In genomic region chr19:24007638-24008360, GRCm38 (mm10) we compare ENCODE assay signal across 9 mouse cellular contexts. TPM values are rescaled to one million over a fixed set of nuclear protein-coding genes. Genes with fewer than 3 reads are reported as not detected.
DNase-seq lines count a peak whose midpoint lies in the region; ATAC-seq and TF ChIP-seq lines count a peak whose summit lies in the region.
"Had no signal": no experiment of that assay in that cellular context is flagged by ENCODE, and none has a peak within 500 bp of the region (broad histone marks: within the 10 kb centered on the region; RNA-seq: fewer than 3 reads in every experiment).

No protein-coding gene starts in this region.

- H3K4me3 ChIP-seq in embryonic facial prominence, embryonic 14.5 days (ENCODE audit: low read depth, low read length) = no peak overlapping the region
- H3K4me3 ChIP-seq in embryonic facial prominence, embryonic 10.5 days = no peak overlapping the region
- H3K4me3 ChIP-seq in intestine, embryonic 14.5 days (ENCODE audit: low read depth, low read length) = no peak overlapping the region
- H3K4me3 ChIP-seq in stomach, postnatal 0 days (ENCODE audit: low read depth, low read length) = no peak overlapping the region
- H3K4me3 ChIP-seq: megakaryocyte, embryonic 14.5 days had no signal

- H3K27ac ChIP-seq in embryonic facial prominence, embryonic 14.5 days (replicated peaks; ENCODE audit: low read depth, low read length) = no peak overlapping the region
- H3K27ac ChIP-seq in embryonic facial prominence, embryonic 10.5 days (replicated peaks) = no peak overlapping the region
- H3K27ac ChIP-seq in intestine, embryonic 14.5 days (ENCODE audit: low read depth) = no peak overlapping the region
- H3K27ac ChIP-seq in stomach, postnatal 0 days (replicated peaks) = 0 out of 2 replicates have a peak overlapping the region, but pooled peaks have one; percentile 14

- DNase-seq in embryonic facial prominence, embryonic 14.5 days (ENCODE audit: low spot score) = peak; percentile 62
- DNase-seq in embryonic facial prominence, embryonic 10.5 days (ENCODE audit: low spot score) = no peak
- DNase-seq in urinary bladder, adult 2 months (ENCODE audit: low spot score) = peak; percentile 30
- no peak for DNase-seq in urinary bladder, postnatal 25 days (ENCODE audit: low spot score)
- DNase-seq in intestine, embryonic 14.5 days (ENCODE audit: low spot score) = peak; percentile 57
- DNase-seq in stomach, postnatal 0 days (ENCODE audit: low spot score) = peak; percentile 21
- DNase-seq in cerebellum, adult 9-10 months = no peak

- no peak overlapping the region for H3K9ac ChIP-seq in embryonic facial prominence, embryonic 14.5 days (ENCODE audit: low read depth, low read length)
- H3K9ac ChIP-seq in intestine, embryonic 14.5 days (ENCODE audit: low read length) = no peak overlapping the region
- H3K9ac ChIP-seq in stomach, postnatal 0 days (ENCODE audit: low read length) = no peak overlapping the region

- 59% methylated on average over 4 of the region's 4 CpGs for WGBS in embryonic facial prominence, embryonic 14.5 days
- WGBS in embryonic facial prominence, embryonic 10.5 days = 63% methylated on average over 4 of the region's 4 CpGs
- WGBS in intestine, embryonic 14.5 days = 60% methylated on average over 4 of the region's 4 CpGs
- 39% methylated on average over 4 of the region's 4 CpGs for WGBS in stomach, postnatal 0 days

- H3K36me3 ChIP-seq in embryonic facial prominence, embryonic 14.5 days (ENCODE audit: control insufficient read depth, insufficient read depth, low read length) = no peaks in the 10 kb centered on the region
- H3K36me3 ChIP-seq in embryonic facial prominence, embryonic 10.5 days (replicated peaks) = no peaks in the 10 kb centered on the region
- no peaks in the 10 kb centered on the region for H3K36me3 ChIP-seq in intestine, embryonic 14.5 days (ENCODE audit: control insufficient read depth, insufficient read depth, low read length)
- no peaks in the 10 kb centered on the region for H3K36me3 ChIP-seq in stomach, postnatal 0 days (ENCODE audit: control insufficient read depth, insufficient read depth, low read length)

- peaks cover 7% of the 10 kb centered on the region for H3K9me3 ChIP-seq in embryonic facial prominence, embryonic 14.5 days (ENCODE audit: control insufficient read depth, low read length)
- H3K9me3 ChIP-seq in embryonic facial prominence, embryonic 10.5 days = 0 out of 2 replicates have a peak, but pooled peaks cover 3% of the 10 kb centered on the region
- no peaks in the 10 kb centered on the region for H3K9me3 ChIP-seq in intestine, embryonic 14.5 days (ENCODE audit: control insufficient read depth, low read length)
- no peaks in the 10 kb centered on the region for H3K9me3 ChIP-seq in stomach, postnatal 0 days (ENCODE audit: control insufficient read depth, low read length)
- H3K9me3 ChIP-seq: megakaryocyte, embryonic 14.5 days had no signal

- H3K27me3 ChIP-seq in embryonic facial prominence, embryonic 14.5 days (replicated peaks; ENCODE audit: control insufficient read depth, insufficient read depth, low read length) = no peaks in the 10 kb centered on the region
- no peaks in the 10 kb centered on the region for H3K27me3 ChIP-seq in embryonic facial prominence, embryonic 10.5 days (replicated peaks; ENCODE audit: low read depth, poor library complexity, severe bottlenecking)
- H3K27me3 ChIP-seq in intestine, embryonic 14.5 days (replicated peaks; ENCODE audit: control insufficient read depth, insufficient read depth, low read length) = no peaks in the 10 kb centered on the region
- H3K27me3 ChIP-seq in stomach, postnatal 0 days (ENCODE audit: control insufficient read depth, insufficient read depth, low read length) = no peaks in the 10 kb centered on the region

- no peaks in the 10 kb centered on the region for H3K4me1 ChIP-seq in embryonic facial prominence, embryonic 14.5 days (ENCODE audit: control insufficient read depth, insufficient read depth, low read length)
- no peaks in the 10 kb centered on the region for H3K4me1 ChIP-seq in embryonic facial prominence, embryonic 10.5 days
- H3K4me1 ChIP-seq in intestine, embryonic 14.5 days (replicated peaks; ENCODE audit: control insufficient read depth, insufficient read depth, low read length) = no peaks in the 10 kb centered on the region
- no peaks in the 10 kb centered on the region; the same call in 1 of the 2 replicates for H3K4me1 ChIP-seq in stomach, postnatal 0 days (replicated peaks; ENCODE audit: control insufficient read depth, insufficient read depth)
- H3K4me1 ChIP-seq: megakaryocyte, embryonic 14.5 days had no signal

- TF ChIP-seq CTCF in stomach, postnatal 0 days (IDR thresholded peaks at IDR 0.05; ENCODE audit: low read depth) = no peak

- no peak overlapping the region for H3K4me2 ChIP-seq in embryonic facial prominence, embryonic 14.5 days (ENCODE audit: low read depth, low read length)
- H3K4me2 ChIP-seq in intestine, embryonic 14.5 days (ENCODE audit: low read length) = no peak overlapping the region
- H3K4me2 ChIP-seq in stomach, postnatal 0 days (replicated peaks; ENCODE audit: low read depth) = no peak overlapping the region

- no peak for TF ChIP-seq EP300 in stomach, postnatal 0 days (optimal IDR thresholded peaks at IDR 0.05)

- peak; percentile 47; the same call in 1 of the 2 replicates for ATAC-seq in embryonic facial prominence, embryonic 14.5 days (ENCODE audit: low read depth)
- peak; percentile 68 for ATAC-seq in intestine, embryonic 14.5 days (replicated peaks; ENCODE audit: low FRiP score, low TSS enrichment, low read depth)
- ATAC-seq in stomach, postnatal 0 days (ENCODE audit: low FRiP score, low TSS enrichment) = peak; percentile 64
- ATAC-seq in CD4-positive, CD25-positive, alpha-beta regulatory T cell, adult 4 months = no peak

RNA-seq across cellular contexts. Expression of gene Fam189a2, which starts 23.0 kb away (rescaled TPM):
- 1.6 and 1.9 TPM in 2 replicates for polyA plus RNA-seq in embryonic facial prominence, embryonic 14.5 days (2014; fragmentation: Nextera tagmentation; extraction: Ambion mirVana)
- polyA plus RNA-seq in embryonic facial prominence, embryonic 10.5 days (2016; fragmentation: Nextera tagmentation; extraction: Ambion mirVana) = 0.39 and 0.47 TPM in 2 replicates
- polyA plus RNA-seq in urinary bladder, adult 2 months (2012; rRNA removed) = 34.3 and 35.5 TPM in 2 replicates
- 1.1 and 1.4 TPM in 2 replicates for polyA plus RNA-seq in intestine, embryonic 14.5 days (2014; fragmentation: Nextera tagmentation; extraction: Ambion mirVana)
- polyA plus RNA-seq in stomach, postnatal 0 days (2015; fragmentation: Nextera tagmentation; extraction: Ambion mirVana) = 0.75 and 1.9 TPM in 2 replicates
- not detected for polyA plus RNA-seq in CD4-positive, CD25-positive, alpha-beta regulatory T cell, adult 4 months (2017; shearing (Covaris generic))

Comparison
In these comparisons a context has a peak if more than half of its experiments do, and no peak if none do; other contexts are left out.
1. DNase-seq: peak in embryonic facial prominence, embryonic 14.5 days (single experiment), urinary bladder, adult 2 months (single experiment), intestine, embryonic 14.5 days (single experiment) and stomach, postnatal 0 days (single experiment); none in embryonic facial prominence, embryonic 10.5 days (single experiment), urinary bladder, postnatal 25 days (single experiment) and cerebellum, adult 9-10 months (single experiment).
2. RNA of gene Fam189a2, which starts 23.0 kb away (polyA plus RNA-seq): 34.3 to 35.5 TPM in urinary bladder, adult 2 months; 1.6 to 1.9 TPM in embryonic facial prominence, embryonic 14.5 days, 1.1 to 1.4 TPM in intestine, embryonic 14.5 days, 0.75 to 1.9 TPM in stomach, postnatal 0 days, 0.39 to 0.47 TPM in embryonic facial prominence, embryonic 10.5 days and not detected in CD4-positive, CD25-positive, alpha-beta regulatory T cell, adult 4 months; every median in the first group is over 10 times any median in the second.